Mouse (Mus musculus) Patski (cell line): ENCODE measurements around the gene Nhlh2. TPM values are rescaled to one million over a fixed set of nuclear protein-coding genes. Genes with fewer than 3 reads are reported as not detected.

Experiments
- ATAC-seq: fragments of 100-300 bp; one replicate; pipeline ENCODE4 v1.8.0; 2021
- CTCF ChIA-PET: fragments of 350-600 bp; sonication (Branson Sonifier 250); formaldehyde crosslinking; loops from one replicate; lab custom pipeline; 2022; ENCODE audit warnings: inconsistent platforms; lab: Charles Lee
- POLR2A ChIA-PET: fragments of 350-600 bp; sonication (Branson Sonifier 250); formaldehyde crosslinking; loops from one replicate; lab custom pipeline; 2022; ENCODE audit warnings: antibody characterized with exemption, inconsistent platforms; lab: Charles Lee
- DNase-seq: peaks from one replicate; pipeline ENCODE4 v3.0.0-alpha.2; 2011; ENCODE audit warnings: low read depth, low spot score
- H3K27me3 ChIP-seq: fragments of 371-371 bp; one replicate; pipeline ENCODE4 v1.5.1; 2021
- CTCF ChIP-seq: fragments of 100-300 bp; IDR thresholded peaks from one replicate; pipeline ENCODE4 v1.5.1; 2021
- in situ Hi-C: fragments of 300-500 bp; cut with MboI; formaldehyde crosslinking; loops from 3 replicates; pipeline ENCODE4 v1.11.1; 2018; ENCODE audit warnings: low pct_unique_long_range_greater_than_20kb, mixed read lengths
- polyA plus RNA-seq: library from polyadenylated mRNA; unstranded; gene quantifications from one replicate; pipeline ENCODE4 v1.2.3, GENCODE M21; 2021

Nhlh2 gene
- not detected for polyA plus RNA-seq

DNA sequence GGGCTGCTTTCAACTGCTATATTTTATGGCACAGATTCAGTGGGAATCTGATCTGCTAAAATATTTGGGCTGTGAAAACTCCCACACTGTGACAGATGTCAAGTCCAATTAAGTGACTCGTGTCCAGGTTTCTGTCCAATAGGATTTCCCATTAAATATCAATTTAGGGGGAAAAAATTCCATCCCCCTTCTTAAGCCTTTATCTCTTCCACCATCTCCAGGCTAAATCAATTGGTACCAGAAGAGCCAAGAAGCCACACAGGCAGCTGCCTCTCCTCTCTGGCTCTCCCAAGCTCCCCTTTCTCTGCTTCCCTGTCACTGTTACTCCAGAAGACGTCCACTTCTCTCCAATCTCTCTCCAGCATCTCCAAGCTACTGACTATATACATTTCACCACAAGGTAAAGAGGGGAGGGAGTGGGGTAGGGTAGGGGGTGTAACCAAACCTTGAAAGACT lies at the start of gene Nhlh2:
Gene Nhlh2 (plus strand): TSS at position 151 of the 456 bp plus-strand sequence.
- H3K27me3 ChIP-seq, result peaks cover 15% of the 10 kb centered on the region
- ChIA-PET POLR2A (no interaction called here), CTCF (no interaction called here)
- in situ Hi-C loops, result no loop called here
- no peak for DNase-seq
- no peak for ATAC-seq
- no peak for TF ChIP-seq CTCF

DNA sequence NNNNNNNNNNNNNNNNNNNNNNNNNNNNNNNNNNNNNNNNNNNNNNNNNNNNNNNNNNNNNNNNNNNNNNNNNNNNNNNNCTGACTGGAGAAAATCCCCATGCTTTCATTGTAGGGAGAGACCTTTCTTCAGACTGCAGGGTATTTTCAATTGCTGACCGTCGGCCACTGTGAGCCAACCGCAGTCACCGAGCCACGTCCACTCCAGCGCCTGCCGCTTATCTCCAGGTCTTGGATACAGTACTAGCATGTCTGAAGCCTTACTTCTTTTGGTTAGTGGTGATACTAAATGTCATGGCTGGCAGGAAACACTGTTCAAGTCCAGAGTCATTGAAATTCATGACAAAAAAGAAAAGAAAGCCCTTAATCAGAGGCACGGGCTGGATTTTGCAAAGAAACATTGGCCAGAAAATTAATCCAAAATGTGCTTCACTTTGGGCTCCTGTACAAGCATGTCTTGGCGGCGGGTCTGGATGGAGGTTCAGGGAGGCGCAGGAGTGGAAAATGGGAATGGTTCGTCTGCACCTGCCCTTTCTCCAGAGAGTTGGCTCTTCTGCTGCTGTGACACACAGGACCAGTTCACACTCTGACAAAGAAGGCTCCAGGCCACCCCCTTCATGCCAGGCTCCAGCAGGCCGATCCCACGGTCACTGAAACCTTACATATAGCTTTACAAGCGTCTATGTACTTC lies 48.6 kb upstream of the Nhlh2 start:
- DNase-seq, result no peak
- H3K27me3 ChIP-seq, result no peaks in the 10 kb centered on the region
- POLR2A ChIA-PET, result no interaction called here
- in situ Hi-C loops, result no loop called here
- no peak for TF ChIP-seq CTCF
- ATAC-seq, result no peak
- CTCF ChIA-PET, result no interaction called here

DNA sequence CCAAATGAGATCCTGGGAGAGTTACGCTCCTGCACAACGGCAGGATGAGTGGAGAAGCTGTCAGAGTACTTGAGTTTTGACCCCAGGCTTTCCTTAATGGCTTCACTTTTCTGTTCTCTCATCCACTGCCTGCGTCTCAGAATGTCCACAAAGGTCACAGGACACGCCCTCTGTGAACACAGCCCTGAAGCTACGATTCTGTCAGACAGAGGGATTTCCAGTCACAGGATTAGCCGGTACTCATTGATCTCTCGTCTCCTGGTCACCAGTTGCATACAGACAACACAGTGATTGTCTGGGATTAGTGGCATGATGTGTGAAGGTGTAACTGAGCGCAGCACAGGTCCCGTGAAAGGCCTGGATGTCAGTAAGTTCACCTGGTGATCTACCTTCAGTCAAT lies 46.4 kb upstream of the Nhlh2 start:
- no peaks in the 10 kb centered on the region for H3K27me3 ChIP-seq
- in situ Hi-C loops, result no loop called here
- CTCF ChIA-PET, result no interaction called here
- no peak for ATAC-seq
- TF ChIP-seq CTCF, result no peak
- DNase-seq, result no peak
- POLR2A ChIA-PET, result no interaction called here

DNA sequence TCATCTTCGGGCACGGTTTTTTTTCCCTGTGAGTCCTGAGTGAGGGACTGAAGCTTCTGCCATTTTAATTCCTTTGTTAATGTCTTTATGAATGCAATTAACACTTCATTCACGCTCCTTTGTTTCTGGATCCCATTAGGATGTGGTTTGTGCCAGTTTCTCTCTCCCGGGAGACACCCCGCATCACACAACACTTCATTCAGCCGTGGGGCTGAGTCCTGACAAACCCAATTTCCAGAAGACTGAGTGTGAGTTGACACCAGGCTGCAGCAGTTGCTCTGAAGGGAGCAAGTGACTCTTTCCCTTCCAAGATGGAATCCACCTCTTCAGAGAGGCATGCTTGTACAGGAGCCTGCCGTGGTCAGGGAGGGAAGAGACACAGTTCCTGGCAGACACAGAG lies 45.5 kb upstream of the Nhlh2 start:
- no peaks in the 10 kb centered on the region for H3K27me3 ChIP-seq
- CTCF ChIA-PET, result no interaction called here
- TF ChIP-seq CTCF, result no peak
- POLR2A ChIA-PET, result no interaction called here
- in situ Hi-C loops, result no loop called here
- DNase-seq (no peak), ATAC-seq (no peak)

DNA sequence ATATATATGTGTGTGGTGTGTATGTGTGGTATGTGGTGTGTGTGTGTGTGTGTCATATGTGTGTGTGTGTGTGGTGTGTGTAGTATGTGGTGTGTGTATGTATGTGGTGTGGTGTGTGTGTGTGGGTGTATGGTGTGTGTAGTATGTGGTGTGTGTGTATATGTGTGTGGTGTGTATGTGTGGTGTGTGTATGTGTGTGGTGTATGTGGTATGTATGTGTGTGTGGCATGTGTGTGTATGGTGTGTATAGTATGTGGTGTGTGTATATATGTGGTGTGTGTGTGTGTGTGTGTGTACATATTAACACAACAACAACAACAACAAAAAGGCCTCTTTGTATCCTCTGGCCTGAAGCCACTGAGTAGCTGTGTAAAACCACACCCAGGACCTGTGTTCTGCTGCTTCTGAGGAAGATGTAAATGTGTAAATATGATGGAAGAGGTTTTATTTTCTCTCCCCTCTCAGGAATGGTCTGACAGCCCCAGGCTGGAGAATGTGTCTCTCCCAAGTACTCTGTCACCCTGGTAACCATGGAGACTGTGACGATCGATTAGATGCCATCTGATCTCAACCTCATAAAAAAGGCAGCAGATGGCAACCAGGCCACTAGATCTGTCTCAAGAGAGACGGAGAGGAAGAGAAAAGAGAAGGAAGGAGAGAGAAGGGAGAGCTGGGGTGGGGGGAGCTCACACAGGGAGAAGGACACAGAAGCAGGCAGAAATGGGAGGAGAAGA lies 42.9 kb upstream of the Nhlh2 start:
- ATAC-seq, result no peak
- DNase-seq, result no peak
- in situ Hi-C loops, result no loop called here
- ChIA-PET CTCF (no interaction called here), POLR2A (interaction anchor here (0.7 kb wide), 1 partner anchor 20 kb away, joined by 3 read pairs; no protein-coding TSS in a partner anchor)
- H3K27me3 ChIP-seq, result no peaks in the 10 kb centered on the region
- no peak for TF ChIP-seq CTCF

DNA sequence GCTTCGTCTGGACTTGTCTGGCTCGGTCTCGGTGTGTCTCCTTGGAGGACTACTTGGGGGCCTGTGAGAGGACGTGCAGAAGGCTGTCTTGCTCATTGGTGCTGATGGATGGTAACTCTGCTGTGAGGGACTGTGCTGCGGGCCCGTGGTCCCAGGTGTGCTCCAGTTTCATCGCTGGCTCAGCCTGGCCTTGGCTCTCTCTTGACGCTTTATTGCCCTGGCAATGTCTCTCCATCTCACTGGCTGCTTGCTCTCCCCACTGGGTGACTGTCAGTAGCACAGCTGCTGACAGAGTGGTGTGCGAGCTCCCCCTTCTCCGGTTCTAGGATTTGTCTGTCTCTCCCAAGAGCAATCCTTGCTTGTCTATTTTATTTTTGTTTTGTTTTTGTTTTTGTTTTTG lies 34.5 kb upstream of the Nhlh2 start:
- ChIA-PET POLR2A (no interaction called here), CTCF (interaction anchor here (1.8 kb wide), 1 partner anchor 30 kb away, joined by 4 read pairs; no protein-coding TSS in a partner anchor)
- no peak for DNase-seq
- no peak for TF ChIP-seq CTCF
- no peak for ATAC-seq
- in situ Hi-C loops, result no loop called here
- no peaks in the 10 kb centered on the region for H3K27me3 ChIP-seq

DNA sequence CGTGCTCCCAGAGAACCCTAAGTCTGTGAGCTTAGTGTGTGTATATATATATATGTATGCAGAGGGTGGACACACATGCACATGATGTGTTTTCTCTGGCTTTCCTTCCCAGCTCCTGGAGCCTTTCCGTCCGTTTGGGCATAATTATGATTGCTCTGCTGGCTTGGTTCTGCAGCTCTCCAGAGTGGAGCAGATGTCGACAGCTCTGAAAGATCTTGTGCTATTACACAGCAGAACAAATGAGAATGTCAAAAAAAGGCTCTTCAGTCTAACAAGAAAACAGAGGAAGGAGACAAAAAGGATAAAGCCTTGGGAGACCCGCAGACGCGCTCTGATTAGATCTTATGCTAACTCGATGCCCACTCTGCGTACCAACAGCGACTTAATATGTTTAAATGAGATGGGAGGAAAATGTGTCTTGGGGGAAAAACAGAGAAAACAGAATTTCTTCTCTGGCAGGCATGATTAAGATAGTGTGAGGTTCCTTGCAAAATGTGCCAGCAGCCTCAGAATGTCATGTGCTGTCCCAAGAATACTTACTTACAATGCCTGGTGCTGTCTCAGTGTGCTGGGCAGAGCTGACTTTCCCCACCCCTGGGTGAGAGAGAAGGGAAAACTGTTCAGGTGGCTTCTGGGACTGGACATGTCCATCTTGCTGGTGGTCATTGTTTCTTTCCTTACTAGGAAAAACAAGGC lies 31.4 kb upstream of the Nhlh2 start:
- ChIA-PET CTCF (interaction anchor here (0.9 kb wide), 1 partner anchor 13 kb away, joined by 3 read pairs; no protein-coding TSS in a partner anchor), POLR2A (no interaction called here)
- TF ChIP-seq CTCF, result no peak
- no peak for DNase-seq
- ATAC-seq, result no peak
- no peaks in the 10 kb centered on the region for H3K27me3 ChIP-seq
- in situ Hi-C loops, result no loop called here

DNA sequence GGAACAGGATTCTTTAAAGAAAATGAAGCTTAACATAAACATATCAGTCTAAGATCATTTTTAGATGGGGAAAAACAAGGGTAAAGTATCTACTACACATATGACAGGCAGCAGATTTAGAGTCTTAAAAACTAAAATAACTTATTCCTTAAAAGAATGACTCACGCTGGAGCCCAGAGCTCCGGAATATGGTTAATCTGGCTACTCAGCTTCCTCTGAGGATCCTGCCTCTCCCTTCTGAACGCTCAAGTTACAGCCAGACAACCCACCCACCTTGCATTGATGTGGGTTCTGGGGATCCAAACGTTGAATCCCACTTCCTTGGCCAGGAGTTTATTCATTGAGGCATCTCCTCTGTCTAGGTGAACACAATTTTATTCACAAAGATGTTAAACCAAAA lies 26.0 kb upstream of the Nhlh2 start:
- in situ Hi-C loops, result no loop called here
- CTCF ChIA-PET, result interaction anchor here (1.2 kb wide), 1 partner anchor 11 kb away, joined by 3 read pairs; no protein-coding TSS in a partner anchor
- TF ChIP-seq CTCF, result no peak

DNA sequence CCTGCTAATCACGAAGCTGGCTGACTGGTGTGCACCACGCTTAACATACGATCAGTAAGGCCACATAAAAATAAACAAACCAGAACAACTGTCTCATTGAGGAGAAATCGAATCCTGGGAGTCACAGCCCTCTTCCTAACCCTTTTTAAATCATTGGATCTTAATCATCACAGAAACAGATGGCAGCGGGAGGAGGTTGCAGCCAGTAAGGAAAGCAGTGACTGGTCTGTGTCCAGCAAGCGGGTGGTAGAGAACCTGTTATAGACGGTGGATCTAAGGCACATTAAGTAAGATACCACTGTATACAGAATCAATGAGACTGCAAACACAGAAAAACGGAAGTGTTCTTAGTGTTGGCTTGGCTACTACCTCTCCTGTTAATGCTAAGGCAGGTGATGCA lies 24.2 kb upstream of the Nhlh2 start:
- no peaks in the 10 kb centered on the region for H3K27me3 ChIP-seq
- no peak for TF ChIP-seq CTCF
- ChIA-PET POLR2A (no interaction called here), CTCF (interaction anchor here (1.7 kb wide), 1 partner anchor 12 kb away, joined by 4 read pairs; no protein-coding TSS in a partner anchor)
- ATAC-seq, result no peak
- in situ Hi-C loops, result no loop called here
- DNase-seq, result no peak

More for the DNA sequence above, 26.0 kb upstream of the Nhlh2 start:
- no peaks in the 10 kb centered on the region for H3K27me3 ChIP-seq
- POLR2A ChIA-PET, result no interaction called here
- no peak for DNase-seq
- no peak for ATAC-seq

DNA sequence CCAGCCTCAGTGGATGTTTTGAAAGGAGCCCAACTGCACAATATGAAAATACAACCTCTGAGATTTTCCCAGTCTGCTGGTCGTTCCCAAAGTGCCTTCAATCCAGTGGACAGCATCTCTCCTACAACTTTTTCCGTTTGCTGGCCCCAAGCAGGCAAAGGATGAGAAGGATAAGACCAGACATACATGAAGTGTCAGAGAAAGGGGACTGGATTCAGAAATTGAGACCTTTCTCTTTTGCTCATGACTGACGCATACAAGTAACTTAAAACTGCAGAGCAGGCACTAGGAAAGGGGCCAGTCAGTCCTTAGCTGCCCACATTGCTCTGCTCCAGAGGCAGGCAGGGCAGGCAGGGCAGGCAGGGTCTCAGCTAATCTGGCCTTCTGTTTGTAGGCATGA lies 19.7 kb upstream of the Nhlh2 start:
- no peak for TF ChIP-seq CTCF
- no peak for DNase-seq
- in situ Hi-C loops, result no loop called here
- ChIA-PET CTCF (interaction anchor here (1.2 to 1.6 kb wide), 3 partner anchors 10 to 38 kb away, joined by 3 to 5 read pairs (median 4); no protein-coding TSS in a partner anchor), POLR2A (no interaction called here)
- ATAC-seq, result no peak
- H3K27me3 ChIP-seq, result no peaks in the 10 kb centered on the region
